Comparison of ENCODE assay signal across 8 mouse cellular contexts in genomic region chr12:100772230-100772984, GRCm38 (mm10). TPM values are rescaled to one million over a fixed set of nuclear protein-coding genes. Genes with fewer than 3 reads are reported as not detected.
DNase-seq lines count a peak whose midpoint lies in the region; ATAC-seq and TF ChIP-seq lines count a peak whose summit lies in the region.

No protein-coding gene starts in this region.

- no peaks in the 10 kb centered on the region for H3K4me1 ChIP-seq in limb, embryonic 14.5 days (ENCODE audit: control insufficient read depth, insufficient read depth, low read length)
- no peaks in the 10 kb centered on the region for H3K4me1 ChIP-seq in limb, embryonic 10.5 days
- peaks cover 8% of the 10 kb centered on the region; the same call in 1 of the 2 replicates for H3K4me1 ChIP-seq in G1E (ENCODE audit: insufficient read depth, low read depth, low read length)
- peaks cover 5% of the 10 kb centered on the region; the same call in 1 of the 2 replicates for H3K4me1 ChIP-seq in intestine, embryonic 15.5 days (replicated peaks)
- no peaks in the 10 kb centered on the region for H3K4me1 ChIP-seq in lung, postnatal 0 days (ENCODE audit: insufficient read depth, low read depth, low read length)

- no peaks in the 10 kb centered on the region for H3K27me3 ChIP-seq in limb, embryonic 14.5 days (ENCODE audit: control insufficient read depth, insufficient read depth, low read length)
- H3K27me3 ChIP-seq in limb, embryonic 10.5 days (ENCODE audit: low read depth, poor library complexity, severe bottlenecking) = no peaks in the 10 kb centered on the region
- peaks cover 62% of the 10 kb centered on the region for H3K27me3 ChIP-seq in G1E (ENCODE audit: insufficient read depth, low read length)
- no peaks in the 10 kb centered on the region for H3K27me3 ChIP-seq in intestine, embryonic 15.5 days (replicated peaks)
- no peaks in the 10 kb centered on the region for H3K27me3 ChIP-seq in lung, postnatal 0 days (replicated peaks; ENCODE audit: insufficient read depth, low read length)

- H3K36me3 ChIP-seq in limb, embryonic 14.5 days (ENCODE audit: control insufficient read depth, insufficient read depth, low read length) = no peaks in the 10 kb centered on the region
- H3K36me3 ChIP-seq in limb, embryonic 10.5 days = no peaks in the 10 kb centered on the region
- no peaks in the 10 kb centered on the region for H3K36me3 ChIP-seq in G1E (replicated peaks)
- H3K36me3 ChIP-seq in intestine, embryonic 15.5 days = no peaks in the 10 kb centered on the region
- H3K36me3 ChIP-seq in lung, postnatal 0 days (ENCODE audit: insufficient read depth, low read length) = no peaks in the 10 kb centered on the region

- H3K9me3 ChIP-seq in limb, embryonic 14.5 days (ENCODE audit: control insufficient read depth, low read length) = no peaks in the 10 kb centered on the region
- no peaks in the 10 kb centered on the region for H3K9me3 ChIP-seq in limb, embryonic 10.5 days (replicated peaks)
- H3K9me3 ChIP-seq in G1E (replicated peaks) = no peaks in the 10 kb centered on the region
- H3K9me3 ChIP-seq in intestine, embryonic 15.5 days = no peaks in the 10 kb centered on the region
- H3K9me3 ChIP-seq in lung, postnatal 0 days (ENCODE audit: low read length) = no peaks in the 10 kb centered on the region

- no peak for TF ChIP-seq EP300 in lung, postnatal 0 days (IDR thresholded peaks at IDR 0.05)

- no peak overlapping the region for H3K9ac ChIP-seq in limb, embryonic 14.5 days (ENCODE audit: low read depth, low read length, severe bottlenecking)
- no peak overlapping the region for H3K9ac ChIP-seq in intestine, embryonic 15.5 days
- no peak overlapping the region for H3K9ac ChIP-seq in lung, postnatal 0 days (replicated peaks; ENCODE audit: low read depth)

- DNase-seq in limb, embryonic 14.5 days (ENCODE audit: low spot score) = peak; percentile 50
- no peak for DNase-seq in limb, embryonic 10.5 days (ENCODE audit: low spot score)
- no peak for DNase-seq in G1E (ENCODE audit: low spot score)
- DNase-seq in lung, postnatal 0 days (ENCODE audit: low spot score) = peak; percentile 36
- peak; percentile 45 for DNase-seq in thymus, postnatal 14 days
- DNase-seq in embryo, embryonic 9.5 days (ENCODE audit: extremely low spot score) = no peak

- TF ChIP-seq POLR2A in limb, embryonic 14.5 days (IDR thresholded peaks at IDR 0.05; ENCODE audit: borderline replicate concordance, extremely low read depth, insufficient read depth, insufficient read length) = no peak

- WGBS in limb, embryonic 14.5 days = 41% methylated on average over 7 of the region's 7 CpGs
- 69% methylated on average over 7 of the region's 7 CpGs for WGBS in limb, embryonic 10.5 days
- 20% methylated on average over 7 of the region's 7 CpGs for WGBS in intestine, embryonic 15.5 days
- WGBS in lung, postnatal 0 days = 11% methylated on average over 7 of the region's 7 CpGs

- no peak overlapping the region for H3K4me3 ChIP-seq in limb, embryonic 14.5 days (replicated peaks; ENCODE audit: low read length)
- H3K4me3 ChIP-seq in limb, embryonic 10.5 days = no peak overlapping the region
- no peak overlapping the region for H3K4me3 ChIP-seq in G1E (ENCODE audit: low read depth, low read length)
- no peak overlapping the region for H3K4me3 ChIP-seq in intestine, embryonic 15.5 days (replicated peaks)
- H3K4me3 ChIP-seq in lung, postnatal 0 days (ENCODE audit: low read depth, low read length) = no peak overlapping the region

- ATAC-seq in limb, embryonic 14.5 days (ENCODE audit: low FRiP score, low read depth) = no peak
- 0 out of 2 replicates have a peak, but pooled peaks have one; percentile 15 for ATAC-seq in G1E (ENCODE audit: extremely low read depth, insufficient number of reproducible peaks, low FRiP score, poor library complexity, severe bottlenecking)
- peak; percentile 47 for ATAC-seq in common myeloid progenitor, adult 5-6 weeks (replicated peaks; ENCODE audit: low read depth, poor library complexity, severe bottlenecking)
- ATAC-seq in intestine, embryonic 15.5 days = peak; percentile 67
- ATAC-seq in lung, postnatal 0 days = peak; percentile 57

- TF ChIP-seq CTCF in G1E (IDR thresholded peaks at IDR 0.05; ENCODE audit: low read depth, low read length) = no peak
- peak; percentile 50 for TF ChIP-seq CTCF in lung, postnatal 0 days (IDR thresholded peaks at IDR 0.05)

- no peak overlapping the region for H3K27ac ChIP-seq in limb, embryonic 14.5 days (replicated peaks; ENCODE audit: low read depth, low read length)
- no peak overlapping the region for H3K27ac ChIP-seq in limb, embryonic 10.5 days
- H3K27ac ChIP-seq in intestine, embryonic 15.5 days = no peak overlapping the region
- no peak overlapping the region for H3K27ac ChIP-seq in lung, postnatal 0 days (ENCODE audit: low read length)

- no peak overlapping the region for H3K4me2 ChIP-seq in limb, embryonic 14.5 days (replicated peaks; ENCODE audit: low read depth, low read length, severe bottlenecking)
- no peak overlapping the region for H3K4me2 ChIP-seq in intestine, embryonic 15.5 days (replicated peaks)
- no peak overlapping the region for H3K4me2 ChIP-seq in lung, postnatal 0 days (replicated peaks; ENCODE audit: low read depth, low read length)

RNA-seq across cellular contexts. Expression of gene Dglucy, which starts 6.5 kb away (rescaled TPM):
- polyA plus RNA-seq in limb, embryonic 14.5 days (2012; rRNA removed) = 2.3 and 3.1 TPM in 2 replicates
- polyA plus RNA-seq in limb, embryonic 14.5 days (2014; fragmentation: Nextera tagmentation; extraction: Ambion mirVana) = 2.0 and 3.1 TPM in 2 replicates
- 0.10 and 0.41 TPM in 2 replicates for polyA plus RNA-seq in limb, embryonic 10.5 days (2016; fragmentation: Nextera tagmentation; extraction: Ambion mirVana)
- total RNA-seq in G1E (2014; fragmentation: Nextera tagmentation) = not detected in 2 replicates
- total RNA-seq in G1E (2017) = 0.12 and 0.27 TPM in 2 replicates
- polyA plus RNA-seq in G1E (2012) = 0.06 and 0.09 TPM in 2 replicates
- total RNA-seq in common myeloid progenitor, adult 5-6 weeks (2017) = 13.3 and 14.6 TPM in 2 replicates
- 2.5 TPM in 2 replicates for polyA plus RNA-seq in intestine, embryonic 15.5 days (2015; fragmentation: Nextera tagmentation; extraction: Ambion mirVana)
- polyA plus RNA-seq in lung, postnatal 0 days (2015; fragmentation: Nextera tagmentation; extraction: Ambion mirVana) = 2.1 and 3.3 TPM in 2 replicates

RNA-seq across cellular contexts. Expression of gene Rps6ka5, which starts 45.6 kb away (rescaled TPM):
- polyA plus RNA-seq in limb, embryonic 14.5 days (2012; rRNA removed) = 5.1 and 5.7 TPM in 2 replicates
- polyA plus RNA-seq in limb, embryonic 14.5 days (2014; fragmentation: Nextera tagmentation; extraction: Ambion mirVana) = 4.4 and 5.5 TPM in 2 replicates
- polyA plus RNA-seq in limb, embryonic 10.5 days (2016; fragmentation: Nextera tagmentation; extraction: Ambion mirVana) = 2.8 and 4.3 TPM in 2 replicates
- total RNA-seq in G1E (2014; fragmentation: Nextera tagmentation) (41.5 and 43.2 TPM in 2 replicates), G1E (2017) (52.2 TPM in 2 replicates)
- 10.9 and 12.6 TPM in 2 replicates for polyA plus RNA-seq in G1E (2012)
- total RNA-seq in common myeloid progenitor, adult 5-6 weeks (2017) = 43.1 and 47.1 TPM in 2 replicates
- polyA plus RNA-seq in intestine, embryonic 15.5 days (2015; fragmentation: Nextera tagmentation; extraction: Ambion mirVana) = 2.5 and 2.8 TPM in 2 replicates
- 2.3 and 2.7 TPM in 2 replicates for polyA plus RNA-seq in lung, postnatal 0 days (2015; fragmentation: Nextera tagmentation; extraction: Ambion mirVana)

Comparison
In these comparisons a context has a peak if more than half of its experiments do, and no peak if none do; other contexts are left out.
1. DNase-seq: peak in limb, embryonic 14.5 days (single experiment), lung, postnatal 0 days (single experiment) and thymus, postnatal 14 days (single experiment); none in limb, embryonic 10.5 days (single experiment), G1E (single experiment) and embryo, embryonic 9.5 days (single experiment).